Mouse (Mus musculus): ENCODE data around the gene Zfp984. TPM values are rescaled to one million over a fixed set of nuclear protein-coding genes. Genes with fewer than 3 reads are reported as not detected.
A peak's percentile ranks its signal among the peaks of the same experiment; 100 is the strongest.
"Not testable (repeated sequence)": the region's sequence is repeated elsewhere in the genome, so short reads cannot be mapped to it uniquely, and the experiment has no call there.

Gene Zfp984
- polyA plus RNA-seq, 1 experiment = 0.70 TPM

GRCm38 (mm10) chr4:147814592-147815167 lies 5.1 kb upstream of the Zfp984 start:
- 82% methylated on average over 2 of the region's 2 CpGs for WGBS
- H3K4me3 ChIP-seq (ENCODE audit: insufficient read depth, low read depth, low read length) = no peak overlapping the region
- no peak for TF ChIP-seq POLR2A (IDR thresholded peaks at IDR 0.05; ENCODE audit: low read depth, low read length)
- peak; percentile 17; the same call in 1 of the 2 replicates for TF ChIP-seq CTCF (conservative IDR thresholded peaks at IDR 0.05; ENCODE audit: insufficient read depth, insufficient read length, low read depth, low read length)

GRCm38 (mm10) chr4:147813249-147813765 lies 3.7 kb upstream of the Zfp984 start:
- no peaks in the 10 kb centered on the region for H3K27me3 ChIP-seq (replicated peaks; ENCODE audit: control insufficient read depth, insufficient read depth, low read length)
- no peak overlapping the region for H3K27ac ChIP-seq (ENCODE audit: insufficient read depth, low read depth, low read length)
- no peak overlapping the region for H3K4me3 ChIP-seq (ENCODE audit: insufficient read depth, low read depth, low read length)
- DNase-seq = no peak
- 47% methylated on average over 5 of the region's 5 CpGs for WGBS
- no peaks in the 10 kb centered on the region for H3K4me1 ChIP-seq (ENCODE audit: control insufficient read depth, insufficient read depth, low read length)
- TF ChIP-seq CTCF (conservative IDR thresholded peaks at IDR 0.05; ENCODE audit: insufficient read depth, insufficient read length, low read depth, low read length) = no peak
- no peak for TF ChIP-seq POLR2A (IDR thresholded peaks at IDR 0.05; ENCODE audit: low read depth, low read length)
- H3K36me3 ChIP-seq (ENCODE audit: control insufficient read depth, insufficient read depth, low read length) = no peaks in the 10 kb centered on the region

More at GRCm38 (mm10) chr4:147814592-147815167, 5.1 kb upstream of the Zfp984 start:
- Histone ChIP-seq H3K27ac (ENCODE audit: insufficient read depth, low read depth, low read length) (no peak overlapping the region), H3K36me3 (ENCODE audit: control insufficient read depth, insufficient read depth, low read length) (no peaks in the 10 kb centered on the region), H3K4me1 (ENCODE audit: control insufficient read depth, insufficient read depth, low read length) (no peaks in the 10 kb centered on the region), H3K27me3 (replicated peaks; ENCODE audit: control insufficient read depth, insufficient read depth, low read length) (no peaks in the 10 kb centered on the region)
- DNase-seq = peak; percentile 45

GRCm38 (mm10) chr4:147809966-147810304 lies 347 bp upstream of the Zfp984 start:
- not testable (repeated sequence) for H3K4me1 ChIP-seq (ENCODE audit: control insufficient read depth, insufficient read depth, low read length); H3K27me3 ChIP-seq (replicated peaks; ENCODE audit: control insufficient read depth, insufficient read depth, low read length); H3K36me3 ChIP-seq (ENCODE audit: control insufficient read depth, insufficient read depth, low read length); DNase-seq; H3K27ac ChIP-seq (ENCODE audit: insufficient read depth, low read depth, low read length)
- WGBS = 42% methylated on average over 2 of the region's 2 CpGs
- peak overlapping the region; percentile 62 for H3K4me3 ChIP-seq (ENCODE audit: insufficient read depth, low read depth, low read length)

- H3K27me3 ChIP-seq (replicated peaks; ENCODE audit: control insufficient read depth, insufficient read depth, low read length); H3K4me3 ChIP-seq (ENCODE audit: insufficient read depth, low read depth, low read length); H3K36me3 ChIP-seq (ENCODE audit: control insufficient read depth, insufficient read depth, low read length); H3K27ac ChIP-seq (ENCODE audit: insufficient read depth, low read depth, low read length); H3K4me1 ChIP-seq (ENCODE audit: control insufficient read depth, insufficient read depth, low read length); DNase-seq: not testable (repeated sequence)
- 46% methylated on average over 4 of the region's 4 CpGs for WGBS
Observed at GRCm38 (mm10) chr4:147808483-147808882, 1.1 kb downstream of the Zfp984 start.

GRCm38 (mm10) chr4:147795308-147795707 lies 14.3 kb downstream of the Zfp984 start:
- not testable (repeated sequence) for H3K27me3 ChIP-seq (replicated peaks; ENCODE audit: control insufficient read depth, insufficient read depth, low read length); H3K36me3 ChIP-seq (ENCODE audit: control insufficient read depth, insufficient read depth, low read length); H3K4me3 ChIP-seq (ENCODE audit: insufficient read depth, low read depth, low read length); DNase-seq; H3K4me1 ChIP-seq (ENCODE audit: control insufficient read depth, insufficient read depth, low read length); H3K27ac ChIP-seq (ENCODE audit: insufficient read depth, low read depth, low read length)
- WGBS = 93% methylated on average over 1 of the region's 1 CpGs

- not testable (repeated sequence) for H3K4me1 ChIP-seq (ENCODE audit: control insufficient read depth, insufficient read depth, low read length); H3K4me3 ChIP-seq (ENCODE audit: insufficient read depth, low read depth, low read length); H3K27me3 ChIP-seq (replicated peaks; ENCODE audit: control insufficient read depth, insufficient read depth, low read length); H3K27ac ChIP-seq (ENCODE audit: insufficient read depth, low read depth, low read length); H3K36me3 ChIP-seq (ENCODE audit: control insufficient read depth, insufficient read depth, low read length)
- 99% methylated on average over 2 of the region's 3 CpGs for WGBS
- DNase-seq = peak; percentile 11
Observed at GRCm38 (mm10) chr4:147794026-147794665, 15.4 kb downstream of the Zfp984 start.

GRCm38 (mm10) chr4:147793390-147793916 lies 16.1 kb downstream of the Zfp984 start:
- not testable (repeated sequence) for H3K36me3 ChIP-seq (ENCODE audit: control insufficient read depth, insufficient read depth, low read length); DNase-seq; H3K4me1 ChIP-seq (ENCODE audit: control insufficient read depth, insufficient read depth, low read length); H3K4me3 ChIP-seq (ENCODE audit: insufficient read depth, low read depth, low read length); H3K27ac ChIP-seq (ENCODE audit: insufficient read depth, low read depth, low read length); H3K27me3 ChIP-seq (replicated peaks; ENCODE audit: control insufficient read depth, insufficient read depth, low read length)
- 59% methylated on average over 2 of the region's 2 CpGs for WGBS

- DNase-seq; H3K4me3 ChIP-seq (ENCODE audit: insufficient read depth, low read depth, low read length); H3K36me3 ChIP-seq (ENCODE audit: control insufficient read depth, insufficient read depth, low read length); H3K27ac ChIP-seq (ENCODE audit: insufficient read depth, low read depth, low read length); H3K27me3 ChIP-seq (replicated peaks; ENCODE audit: control insufficient read depth, insufficient read depth, low read length); H3K4me1 ChIP-seq (ENCODE audit: control insufficient read depth, insufficient read depth, low read length): not testable (repeated sequence)
Observed at GRCm38 (mm10) chr4:147791729-147792128, 17.9 kb downstream of the Zfp984 start.

- H3K27me3 ChIP-seq (replicated peaks; ENCODE audit: control insufficient read depth, insufficient read depth, low read length); H3K36me3 ChIP-seq (ENCODE audit: control insufficient read depth, insufficient read depth, low read length); H3K4me3 ChIP-seq (ENCODE audit: insufficient read depth, low read depth, low read length); H3K27ac ChIP-seq (ENCODE audit: insufficient read depth, low read depth, low read length); DNase-seq; H3K4me1 ChIP-seq (ENCODE audit: control insufficient read depth, insufficient read depth, low read length): not testable (repeated sequence)
- WGBS = 94% methylated on average over 14 of the region's 15 CpGs
Observed at GRCm38 (mm10) chr4:147746255-147746654, 63.3 kb downstream of the Zfp984 start.

GRCm38 (mm10) chr4:147738636-147739369 lies 70.8 kb downstream of the Zfp984 start:
- not testable (repeated sequence) for DNase-seq; H3K27ac ChIP-seq (ENCODE audit: insufficient read depth, low read depth, low read length); H3K27me3 ChIP-seq (replicated peaks; ENCODE audit: control insufficient read depth, insufficient read depth, low read length); H3K36me3 ChIP-seq (ENCODE audit: control insufficient read depth, insufficient read depth, low read length); H3K4me1 ChIP-seq (ENCODE audit: control insufficient read depth, insufficient read depth, low read length)
- WGBS = 33% methylated on average over 63 of the region's 63 CpGs
- peak overlapping the region; percentile 45; the same call in 1 of the 2 replicates for H3K4me3 ChIP-seq (ENCODE audit: insufficient read depth, low read depth, low read length)

All from kidney, adult 2 months (tissue).